Mouse (Mus musculus) kidney, adult 2 months (tissue): ENCODE measurements at regions not wholly inside any gene's neighbourhood (a gene's known extent, or its start where the extent isn't known, plus 50 kb on each side); places are given as distances from the start of the nearest gene placed in this dataset.

Source experiments
- CTCF ChIP-seq: fragments of 200-500 bp; conservative IDR thresholded peaks from 2 replicates; pipeline ENCODE4 v1.5.1; 2011; ENCODE audit warnings: low read depth, mild to moderate bottlenecking, control low read depth, low read length, moderate library complexity, mixed read lengths; ENCODE audit not compliant: insufficient read depth, insufficient read length
- POLR2A ChIP-seq: fragments of 200-500 bp; IDR thresholded peaks from one replicate; pipeline ENCODE4 v1.6.1; 2011; ENCODE audit warnings: low read depth, low read length, control low read depth

GRCm38 (mm10) chr16:85347621-85348020 is 174.1 kb upstream of the App start:
- TF ChIP-seq CTCF (no peak), POLR2A (no peak)
